Mouse (Mus musculus) layer of hippocampus, postnatal 25 days (tissue): ENCODE measurements at regions not wholly inside any gene's neighbourhood (a gene's known extent, or its start where the extent isn't known, plus 50 kb on each side); places are given as distances from the start of the nearest gene placed in this dataset.

Source experiments
- DNase-seq, 2 experiments: peaks; one replicate each; pipeline ENCODE4 v3.0.0; 2022; ENCODE audit warnings: mixed read lengths in 2 of 2, low spot score in 1 of 2; ENCODE audit errors: extremely low spot score in 1 of 2

GRCm38 (mm10) chr7:37908618-37909130 lies 114.7 kb downstream of the Uri1 start:
- DNase-seq: no peak

GRCm38 (mm10) chr7:37893885-37894284 lies 120.4 kb upstream of the Zfp536 start:
- DNase-seq: peak in 1 of 2 experiments; percentile 29

- DNase-seq: peak; percentile 13 to 36
Observed at GRCm38 (mm10) chr7:37874382-37874781, 100.9 kb upstream of the Zfp536 start.

- peak in 1 of 2 experiments; percentile 14 for DNase-seq
Observed at GRCm38 (mm10) chr7:37870956-37871355, 97.5 kb upstream of the Zfp536 start.

GRCm38 (mm10) chr7:37866468-37866867 lies 93.0 kb upstream of the Zfp536 start:
- no peak for DNase-seq

- DNase-seq: no peak
Observed at GRCm38 (mm10) chr7:37851471-37851870, 78.0 kb upstream of the Zfp536 start.

GRCm38 (mm10) chr7:37845201-37845600 lies 71.8 kb upstream of the Zfp536 start:
- no peak for DNase-seq

GRCm38 (mm10) chr7:37842000-37842513 lies 68.6 kb upstream of the Zfp536 start:
- DNase-seq: no peak

GRCm38 (mm10) chr7:37841549-37841948 lies 68.1 kb upstream of the Zfp536 start:
- no peak for DNase-seq

GRCm38 (mm10) chr7:37837883-37838282 lies 64.4 kb upstream of the Zfp536 start:
- DNase-seq: no peak

- no peak for DNase-seq
Observed at GRCm38 (mm10) chr7:37837372-37837771, 63.9 kb upstream of the Zfp536 start.

GRCm38 (mm10) chr7:37833420-37833819 lies 60.0 kb upstream of the Zfp536 start:
- DNase-seq: no peak

- no peak for DNase-seq
Observed at GRCm38 (mm10) chr7:37832322-37832721, 58.9 kb upstream of the Zfp536 start.

GRCm38 (mm10) chr7:37825766-37826165 lies 52.3 kb upstream of the Zfp536 start:
- no peak for DNase-seq
